Mouse (Mus musculus): ENCODE data around the gene Tagap.

The Tagap gene

GRCm38 (mm10) chr17:7925413-7926160, at the start of gene Tagap:
TSS of gene Tagap (plus strand) at chr17:7926000.
- peak; percentile 40 to 45 for DNase-seq

- no peak for DNase-seq
Measured at GRCm38 (mm10) chr17:7876541-7876940, 49.3 kb upstream of the Tagap start.

- DNase-seq, result no peak
Measured at GRCm38 (mm10) chr17:7877191-7877764, 48.5 kb upstream of the Tagap start.

- peak in 1 of 2 experiments; percentile 18 for DNase-seq
Measured at GRCm38 (mm10) chr17:7877878-7878277, 47.9 kb upstream of the Tagap start.

- DNase-seq, result no peak
Measured at GRCm38 (mm10) chr17:7879529-7879928, 46.3 kb upstream of the Tagap start.

DNA sequence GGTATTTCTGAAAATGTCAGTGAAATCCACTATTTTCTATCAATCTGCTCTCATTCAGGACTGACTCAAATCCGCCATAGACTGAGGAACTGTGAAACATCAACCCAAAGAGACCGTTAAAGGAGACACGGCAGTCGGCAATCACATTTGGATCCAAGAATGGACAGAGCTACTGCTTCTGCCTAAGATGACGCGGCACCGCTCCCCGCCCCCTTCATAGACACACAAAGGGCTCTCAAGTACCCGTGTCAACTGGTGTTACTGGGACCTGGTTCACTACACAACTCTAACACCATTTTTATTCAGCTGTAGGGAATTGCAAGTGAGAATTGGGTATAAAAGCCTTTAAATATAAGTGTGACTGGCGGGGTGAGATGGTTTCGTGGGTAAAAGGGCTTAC, 42.7 kb upstream of the Tagap start:
- no peak for DNase-seq

DNA sequence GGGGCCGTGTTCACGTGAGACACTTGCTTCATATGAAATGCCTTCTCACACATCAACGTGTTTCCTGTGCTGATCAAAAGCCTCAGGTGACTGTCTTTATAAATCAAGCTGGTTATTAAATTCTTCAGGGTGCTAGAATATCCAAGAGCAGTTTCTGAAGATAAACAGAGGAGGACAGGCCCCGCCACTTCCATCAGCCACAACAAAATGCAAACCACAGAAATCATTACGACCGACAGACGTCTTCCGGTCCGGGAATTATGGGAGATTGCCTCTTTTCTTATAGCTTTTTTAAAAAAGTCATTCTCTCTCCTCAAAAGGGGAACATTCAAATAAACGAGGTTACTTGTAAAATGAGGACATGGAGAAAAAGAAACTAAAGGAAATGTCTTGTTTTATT, 41.2 kb upstream of the Tagap start:
- no peak for DNase-seq

DNA sequence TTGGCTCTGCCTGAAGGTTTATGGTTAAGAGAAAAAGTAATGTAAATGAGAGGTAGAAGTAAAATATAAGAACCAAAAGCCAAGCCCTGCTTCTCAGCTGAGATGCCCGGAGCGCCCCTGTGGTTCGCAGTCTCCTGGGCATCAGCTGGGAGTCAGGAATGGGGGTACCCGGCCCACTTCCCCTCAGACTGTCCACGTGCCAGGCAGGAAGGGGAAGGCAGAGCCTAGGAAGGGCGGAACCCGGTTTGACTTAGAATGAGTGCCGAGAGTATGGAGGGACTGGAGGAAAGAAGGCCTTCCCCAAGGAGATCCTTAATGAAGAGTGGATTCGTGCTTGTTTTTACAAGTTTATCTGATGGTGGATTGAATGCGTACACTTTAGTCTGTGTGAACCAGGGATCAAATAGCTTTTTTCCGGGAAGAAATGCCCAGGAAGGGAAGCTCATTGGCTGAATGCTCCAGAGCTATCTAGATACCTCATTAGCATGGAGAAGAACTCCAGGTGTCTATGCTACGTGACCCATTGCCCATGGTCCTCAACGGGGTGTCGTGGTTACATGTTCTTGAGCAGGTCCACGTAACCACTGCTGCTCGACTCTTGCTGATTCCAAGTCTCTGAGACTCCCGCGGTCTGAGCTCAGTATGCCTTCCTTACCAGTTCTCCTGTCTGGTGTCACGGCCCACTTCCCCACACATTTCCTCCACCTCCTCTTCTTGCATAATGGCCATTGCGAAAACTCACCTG, 38.6 kb upstream of the Tagap start:
- DNase-seq, result peak in 1 of 2 experiments; percentile 4

GRCm38 (mm10) chr17:7888291-7888690, 37.5 kb upstream of the Tagap start:
- peak in 1 of 2 experiments; percentile 3 for DNase-seq

DNA sequence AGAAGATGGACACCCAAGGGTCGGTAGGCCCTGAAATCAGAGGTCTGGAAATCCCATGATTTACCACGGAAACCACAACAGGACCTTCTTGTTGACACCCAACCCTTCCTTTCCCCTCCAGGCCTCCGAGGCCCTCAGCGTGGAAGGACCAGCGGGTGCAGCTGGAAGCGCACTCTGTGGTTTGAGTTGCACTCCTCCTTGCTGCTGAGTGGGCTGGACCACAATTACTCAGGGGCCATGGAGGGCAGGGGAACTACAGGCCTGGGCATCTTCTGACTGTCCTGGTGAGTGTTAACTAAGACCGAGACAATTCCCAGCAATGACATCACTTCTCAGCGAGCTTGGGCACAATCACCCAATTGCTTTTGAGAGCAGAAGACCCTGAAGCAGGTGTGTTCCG, 36.8 kb upstream of the Tagap start:
- DNase-seq, result peak in 1 of 2 experiments; percentile 13

- DNase-seq, result peak in 1 of 2 experiments; percentile 23
Measured at GRCm38 (mm10) chr17:7892676-7893075, 33.1 kb upstream of the Tagap start.

- peak in 1 of 2 experiments; percentile 2 for DNase-seq
Measured at GRCm38 (mm10) chr17:7894094-7894493, 31.7 kb upstream of the Tagap start.

GRCm38 (mm10) chr17:7896047-7896635, 29.7 kb upstream of the Tagap start:
- no peak for DNase-seq

DNA sequence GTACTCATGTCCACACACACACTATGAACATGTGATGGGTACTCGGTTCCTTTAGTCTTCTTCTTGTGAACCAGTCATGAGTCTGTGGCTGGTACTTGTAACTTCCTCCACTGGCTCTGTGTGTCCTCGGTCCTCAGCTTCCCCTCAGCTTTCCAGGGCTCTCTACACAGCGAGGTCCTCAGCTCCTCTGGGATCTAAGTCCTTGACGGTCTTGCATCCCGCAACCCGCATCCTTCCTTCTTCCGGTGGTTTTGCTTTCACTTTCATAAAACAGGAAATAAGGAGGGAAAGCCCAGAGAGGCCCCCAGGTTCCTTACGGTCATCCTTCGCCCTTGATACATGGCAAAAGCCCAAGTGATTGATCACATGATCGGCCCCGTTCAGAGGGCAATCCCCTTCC, 28.7 kb upstream of the Tagap start:
- no peak for DNase-seq

GRCm38 (mm10) chr17:7897756-7898155, 28.0 kb upstream of the Tagap start:
- no peak for DNase-seq

GRCm38 (mm10) chr17:7899233-7899632, 26.6 kb upstream of the Tagap start:
- DNase-seq, result no peak

DNA sequence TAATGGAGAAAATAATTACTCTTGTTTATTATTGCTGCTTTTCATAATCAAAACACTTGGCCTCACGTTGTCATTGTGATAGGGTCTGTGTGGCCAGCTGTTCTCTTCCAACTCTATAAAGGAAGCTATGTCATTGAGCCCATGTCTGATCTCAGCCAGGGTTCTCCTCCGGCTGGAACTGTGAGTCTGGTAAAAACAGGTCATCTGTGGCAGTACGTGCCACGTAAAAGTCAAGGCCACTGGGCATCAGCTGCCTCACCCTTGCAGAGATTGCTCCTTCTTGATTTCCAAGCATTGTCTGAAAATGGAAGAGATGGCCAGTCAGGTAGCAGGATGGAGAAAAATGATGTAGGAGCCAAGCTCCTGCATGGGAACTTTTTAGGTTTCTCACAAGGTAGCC, 25.8 kb upstream of the Tagap start:
- DNase-seq, result no peak

GRCm38 (mm10) chr17:7901536-7901935, 24.3 kb upstream of the Tagap start:
- no peak for DNase-seq

GRCm38 (mm10) chr17:7902362-7902761, 23.4 kb upstream of the Tagap start:
- DNase-seq, result peak; percentile 46 to 48

- no peak for DNase-seq
Measured at GRCm38 (mm10) chr17:7904992-7905391, 20.8 kb upstream of the Tagap start.

- DNase-seq, result peak in 1 of 2 experiments; percentile 2
Measured at GRCm38 (mm10) chr17:7905936-7906685, 19.7 kb upstream of the Tagap start.

- DNase-seq, result peak in 1 of 2 experiments; percentile 4
Measured at GRCm38 (mm10) chr17:7914596-7915227, 11.1 kb upstream of the Tagap start.

Data from lung, postnatal 4 days (tissue).